Mouse (Mus musculus) CH12F3 (cell line): ENCODE measurements around the gene Psg25.
"Not testable (repeated sequence)": the region's sequence is repeated elsewhere in the genome, so short reads cannot be mapped to it uniquely, and the experiment has no call there.

Experiments
- in situ Hi-C: fragments of 300-500 bp; cut with MboI; formaldehyde crosslinking; loops from 2 replicates; pipeline ENCODE4 v1.14.3; 2020; ENCODE audit warnings: low sequenced_read_pairs

Gene Psg25

GRCm38 (mm10) chr7:18532169-18532568, at the start of gene Psg25:
Psg25 (minus strand) TSS chr7:18532269.
- in situ Hi-C loops, result no loop called here

GRCm38 (mm10) chr7:18567205-18567604, 35.1 kb upstream of the Psg25 start, which contains the start of gene Psg27:
Psg27 (minus strand) TSS chr7:18567305.
- in situ Hi-C loops, result no loop called here

DNA sequence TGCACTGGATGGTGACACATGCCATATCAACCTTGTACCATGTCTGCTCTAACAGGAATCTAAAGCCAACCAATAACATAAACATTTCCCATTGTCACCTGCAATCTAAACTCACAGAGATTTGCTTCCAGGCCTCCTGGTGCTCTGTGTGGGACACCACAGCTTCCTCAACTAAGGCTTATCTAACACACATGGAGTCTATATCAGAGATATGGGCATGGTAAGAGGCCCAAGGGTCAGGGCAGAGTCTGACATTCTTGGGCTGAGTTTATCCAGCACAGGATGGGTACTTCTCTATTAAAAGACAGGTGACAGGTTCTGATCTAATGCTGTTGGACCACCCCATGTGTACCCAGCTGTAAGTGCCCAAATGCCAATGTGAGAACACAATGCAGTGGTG, 27.8 kb upstream of the Psg25 start:
- in situ Hi-C loops, result no loop called here

- in situ Hi-C loops, result not testable (repeated sequence)
Measured at GRCm38 (mm10) chr7:18555751-18556150, 23.7 kb upstream of the Psg25 start.

DNA sequence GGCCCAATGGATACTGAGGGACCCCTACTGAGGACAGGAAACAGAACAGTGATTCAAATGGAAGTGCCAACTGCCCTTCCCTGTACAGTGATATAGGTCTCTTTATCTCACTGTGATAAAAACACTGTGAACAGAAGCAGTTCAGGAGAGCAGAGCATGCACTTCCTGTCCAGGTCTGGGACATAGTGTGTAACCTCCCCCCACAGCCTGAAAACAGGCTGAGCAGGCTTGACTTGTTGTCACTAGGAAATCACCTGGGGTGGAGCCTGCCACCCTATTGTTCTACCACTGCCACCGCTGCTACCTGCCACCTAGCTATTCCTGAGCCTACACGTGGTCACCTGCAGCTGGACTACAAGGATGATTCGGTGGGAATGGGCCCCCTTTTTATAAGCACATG, 1.4 kb upstream of the Psg25 start:
- in situ Hi-C loops, result no loop called here

DNA sequence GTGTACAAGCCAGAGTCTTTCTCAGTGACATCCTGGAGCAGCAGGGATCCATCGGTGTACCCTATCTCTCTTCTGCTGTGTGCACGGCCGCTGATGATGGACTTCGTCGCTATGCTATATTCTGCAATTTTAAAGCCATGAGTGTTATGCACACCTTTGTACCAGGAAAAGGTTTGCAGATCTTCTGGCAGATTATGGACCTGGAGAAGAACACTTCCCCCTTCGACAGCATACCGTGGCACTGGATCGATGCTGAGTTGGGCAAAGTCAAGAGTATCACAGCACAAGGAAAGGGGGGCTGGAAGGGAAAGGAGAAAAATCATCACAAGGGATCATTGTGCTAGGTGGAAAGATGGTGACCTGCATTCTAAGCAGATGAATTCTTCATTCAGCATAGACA, 7.4 kb downstream of the Psg25 start:
- in situ Hi-C loops, result no loop called here

GRCm38 (mm10) chr7:18512848-18513247, 19.2 kb downstream of the Psg25 start:
- in situ Hi-C loops, result not testable (repeated sequence)

- in situ Hi-C loops, result not testable (repeated sequence)
Measured at GRCm38 (mm10) chr7:18512417-18512816, 19.7 kb downstream of the Psg25 start.

GRCm38 (mm10) chr7:18511479-18511878, 20.6 kb downstream of the Psg25 start:
- in situ Hi-C loops, result no loop called here

DNA sequence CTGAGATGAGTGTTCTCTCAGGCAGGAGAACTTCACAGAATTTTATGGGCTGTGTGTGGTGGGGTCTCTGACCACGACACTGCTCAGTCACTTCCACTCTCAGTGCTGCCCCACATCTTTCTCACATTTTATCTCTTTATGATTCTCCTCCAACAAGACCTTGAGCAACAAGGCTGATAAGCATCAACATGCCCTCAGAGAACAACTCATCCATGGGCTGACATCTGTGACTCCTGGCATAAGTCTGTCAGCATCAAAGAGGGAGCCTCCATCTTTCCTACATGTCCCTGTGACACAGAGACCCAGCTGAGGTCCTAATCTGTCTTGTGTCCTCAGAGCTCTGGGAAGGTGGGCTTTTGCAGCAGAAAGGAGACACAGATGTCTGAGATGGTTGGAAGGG, 48.0 kb downstream of the Psg25 start, which contains the start of gene Psg26:
TSS of gene Psg26 (minus strand) at position 101 of the 400 bp plus-strand sequence.
- in situ Hi-C loops, result no loop called here
